Mouse (Mus musculus) ES-Bruce4 (cell line): ENCODE measurements around the gene Dap.

Experiments used
- CTCF ChIP-seq: IDR thresholded peaks from one replicate; pipeline ENCODE4 v1.8.1; 2011; ENCODE audit warnings: low read depth, low read length
- POLR2A ChIP-seq: IDR thresholded peaks from one replicate; pipeline ENCODE4 v1.8.1; 2011; ENCODE audit warnings: low read length; ENCODE audit not compliant: insufficient read depth

- peak; percentile 40 for TF ChIP-seq CTCF
- TF ChIP-seq POLR2A, result no peak
Observed at GRCm38 (mm10) chr15:31320598-31321377, 96.7 kb downstream of the Dap start.
